ENCODE assay signal across 9 mouse cellular contexts in the genomic region with DNA sequence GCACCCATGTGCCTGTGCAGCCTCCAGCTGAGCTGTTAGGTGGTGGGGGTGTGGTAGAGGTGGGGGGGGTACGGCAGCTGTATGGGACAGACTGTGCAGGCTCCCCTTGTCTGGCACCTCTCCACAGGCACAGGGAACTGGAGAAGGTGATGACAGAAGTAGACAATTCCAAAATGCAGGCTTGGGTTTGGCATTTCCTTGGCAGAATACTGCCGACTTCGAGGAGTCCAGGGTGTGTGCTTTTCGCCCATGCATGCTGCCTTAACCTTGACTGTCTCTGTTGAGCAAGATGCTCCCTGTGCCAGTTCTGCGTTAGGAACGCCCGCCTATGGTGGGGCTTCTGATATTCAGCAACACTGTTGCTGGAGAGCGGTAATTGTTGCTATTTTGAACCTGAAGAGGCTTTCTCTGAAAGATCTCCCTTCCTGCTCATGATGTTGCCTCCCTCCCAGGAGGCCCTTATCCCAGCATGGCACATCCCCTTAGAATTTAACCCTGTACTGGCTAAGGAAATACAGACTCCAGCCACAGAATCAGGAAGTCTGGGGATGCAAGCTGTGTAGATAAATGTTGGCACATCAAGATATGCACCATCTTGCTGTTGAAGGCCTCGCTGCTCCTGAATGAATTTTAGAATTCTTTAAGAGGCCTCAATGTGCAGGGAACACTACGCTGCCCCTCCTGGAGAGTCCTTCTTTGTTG. TPM values are rescaled to one million over a fixed set of nuclear protein-coding genes. Genes with fewer than 3 reads are reported as not detected.
DNase-seq lines count a peak whose midpoint lies in the region; ATAC-seq and TF ChIP-seq lines count a peak whose summit lies in the region.
"Had no signal": no experiment of that assay in that cellular context is flagged by ENCODE, and none has a peak within 500 bp of the region (broad histone marks: within the 10 kb centered on the region; RNA-seq: fewer than 3 reads in every experiment).

No protein-coding gene starts in this region.

- 0 out of 2 replicates have a peak overlapping the region, but pooled peaks have one; percentile 2 for H3K27ac ChIP-seq in heart, embryonic 13.5 days (replicated peaks)
- no peak overlapping the region for H3K27ac ChIP-seq in embryonic facial prominence, embryonic 14.5 days (replicated peaks; ENCODE audit: low read depth, low read length)
- no peak overlapping the region for H3K27ac ChIP-seq in heart, postnatal 0 days (ENCODE audit: low read depth)
- peak overlapping the region; percentile 34; the same call in 1 of the 2 replicates for H3K27ac ChIP-seq in neural tube, embryonic 14.5 days (ENCODE audit: low read depth, low read length)
- no peak overlapping the region for H3K27ac ChIP-seq in kidney, embryonic 14.5 days (ENCODE audit: low read depth, low read length)

- no peaks in the 10 kb centered on the region for H3K36me3 ChIP-seq in heart, embryonic 13.5 days
- H3K36me3 ChIP-seq in embryonic facial prominence, embryonic 14.5 days (ENCODE audit: control insufficient read depth, insufficient read depth, low read length), result no peaks in the 10 kb centered on the region
- no peaks in the 10 kb centered on the region for H3K36me3 ChIP-seq in heart, postnatal 0 days (replicated peaks; ENCODE audit: control insufficient read depth, insufficient read depth, low read length)
- 0 out of 2 replicates have a peak, but pooled peaks cover 4% of the 10 kb centered on the region for H3K36me3 ChIP-seq in neural tube, embryonic 14.5 days (ENCODE audit: control insufficient read depth, insufficient read depth, low read length)
- H3K36me3 ChIP-seq in kidney, embryonic 14.5 days (ENCODE audit: control insufficient read depth, insufficient read depth, low read length), result no peaks in the 10 kb centered on the region

- 11% methylated on average over 10 of the region's 10 CpGs for WGBS in heart, embryonic 13.5 days
- 32% methylated on average over 10 of the region's 10 CpGs for WGBS in embryonic facial prominence, embryonic 14.5 days
- 10% methylated on average over 10 of the region's 10 CpGs for WGBS in heart, postnatal 0 days
- WGBS in neural tube, embryonic 14.5 days, result 47% methylated on average over 10 of the region's 10 CpGs
- WGBS in kidney, embryonic 14.5 days, result 38% methylated on average over 10 of the region's 10 CpGs

- H3K4me3 ChIP-seq in heart, embryonic 13.5 days, result no peak overlapping the region
- H3K4me3 ChIP-seq in embryonic facial prominence, embryonic 14.5 days (ENCODE audit: low read depth, low read length), result no peak overlapping the region
- H3K4me3 ChIP-seq in heart, postnatal 0 days (ENCODE audit: low read depth, low read length), result no peak overlapping the region
- H3K4me3 ChIP-seq in neural tube, embryonic 14.5 days (ENCODE audit: low read depth, low read length), result no peak overlapping the region
- H3K4me3 ChIP-seq in kidney, embryonic 14.5 days (ENCODE audit: low read length), result no peak overlapping the region

- H3K9ac ChIP-seq in heart, embryonic 13.5 days, result no peak overlapping the region
- no peak overlapping the region for H3K9ac ChIP-seq in embryonic facial prominence, embryonic 14.5 days (ENCODE audit: low read depth, low read length)
- H3K9ac ChIP-seq in heart, postnatal 0 days (replicated peaks; ENCODE audit: low read depth, low read length), result no peak overlapping the region
- H3K9ac ChIP-seq in neural tube, embryonic 14.5 days (replicated peaks; ENCODE audit: low read depth, low read length), result no peak overlapping the region
- H3K9ac ChIP-seq in kidney, embryonic 14.5 days (ENCODE audit: low read depth, low read length), result no peak overlapping the region

- H3K27me3 ChIP-seq in heart, embryonic 13.5 days (replicated peaks), result peaks cover 19% of the 10 kb centered on the region; the same call in 1 of the 2 replicates
- H3K27me3 ChIP-seq in embryonic facial prominence, embryonic 14.5 days (replicated peaks; ENCODE audit: control insufficient read depth, insufficient read depth, low read length), result no peaks in the 10 kb centered on the region
- no peaks in the 10 kb centered on the region for H3K27me3 ChIP-seq in heart, postnatal 0 days (ENCODE audit: control insufficient read depth, insufficient read depth, low read length)
- no peaks in the 10 kb centered on the region for H3K27me3 ChIP-seq in neural tube, embryonic 14.5 days (ENCODE audit: control insufficient read depth, insufficient read depth, low read length)
- H3K27me3 ChIP-seq in kidney, embryonic 14.5 days (ENCODE audit: control insufficient read depth, insufficient read depth, low read length), result no peaks in the 10 kb centered on the region; the same call in 1 of the 2 replicates

- ATAC-seq in heart, embryonic 13.5 days (ENCODE audit: extremely low read depth, insufficient number of reproducible peaks, low FRiP score, low TSS enrichment), result no peak
- no peak; the same call in 1 of the 2 replicates for ATAC-seq in embryonic facial prominence, embryonic 14.5 days (ENCODE audit: low read depth)
- peak; percentile 51 for ATAC-seq in heart, postnatal 0 days (ENCODE audit: insufficient read depth, low read depth)
- ATAC-seq in neural tube, embryonic 14.5 days (ENCODE audit: low read depth), result no peak
- no peak for ATAC-seq in megakaryocyte-erythroid progenitor cell, adult 5-6 weeks (replicated peaks; ENCODE audit: low FRiP score, low TSS enrichment, poor library complexity, severe bottlenecking)
- no peak for ATAC-seq in kidney, embryonic 14.5 days (ENCODE audit: low FRiP score, low TSS enrichment)

- peak overlapping the region; percentile 56 for H3K4me2 ChIP-seq in heart, embryonic 13.5 days
- no peak overlapping the region for H3K4me2 ChIP-seq in embryonic facial prominence, embryonic 14.5 days (ENCODE audit: low read depth, low read length)
- no peak overlapping the region for H3K4me2 ChIP-seq in heart, postnatal 0 days (ENCODE audit: low read depth, low read length)
- H3K4me2 ChIP-seq in neural tube, embryonic 14.5 days (ENCODE audit: low read depth, low read length), result peak overlapping the region; percentile 11; the same call in 1 of the 2 replicates
- no peak overlapping the region for H3K4me2 ChIP-seq in kidney, embryonic 14.5 days (replicated peaks; ENCODE audit: low read depth, low read length)

- DNase-seq in heart, adult 11 months, result no peak
- peak; percentile 57 for DNase-seq in embryonic facial prominence, embryonic 14.5 days (ENCODE audit: low spot score)
- DNase-seq in heart, postnatal 0 days (ENCODE audit: low spot score), result peak; percentile 61
- no peak for DNase-seq in urinary bladder, adult 2 months (ENCODE audit: low spot score)
- DNase-seq: thymus, adult 18-20 months had no signal

- no peak for TF ChIP-seq EP300 in heart, postnatal 0 days (IDR thresholded peaks at IDR 0.05; ENCODE audit: low read depth)

- TF ChIP-seq CTCF in heart, postnatal 0 days (IDR thresholded peaks at IDR 0.05; ENCODE audit: low read depth), result no peak

- no peaks in the 10 kb centered on the region for H3K9me3 ChIP-seq in heart, embryonic 13.5 days
- H3K9me3 ChIP-seq in embryonic facial prominence, embryonic 14.5 days (ENCODE audit: control insufficient read depth, low read length), result no peaks in the 10 kb centered on the region
- H3K9me3 ChIP-seq in heart, postnatal 0 days (replicated peaks; ENCODE audit: control insufficient read depth, low read length), result no peaks in the 10 kb centered on the region
- no peaks in the 10 kb centered on the region for H3K9me3 ChIP-seq in neural tube, embryonic 14.5 days (ENCODE audit: control insufficient read depth, low read length)
- no peaks in the 10 kb centered on the region for H3K9me3 ChIP-seq in kidney, embryonic 14.5 days (ENCODE audit: control insufficient read depth, low read length)

- peaks cover 41% of the 10 kb centered on the region for H3K4me1 ChIP-seq in heart, embryonic 13.5 days
- H3K4me1 ChIP-seq in embryonic facial prominence, embryonic 14.5 days (ENCODE audit: control insufficient read depth, insufficient read depth, low read length), result peaks cover 10% of the 10 kb centered on the region
- H3K4me1 ChIP-seq in heart, postnatal 0 days (ENCODE audit: control insufficient read depth, insufficient read depth), result peaks cover 10% of the 10 kb centered on the region
- peaks cover 21% of the 10 kb centered on the region for H3K4me1 ChIP-seq in neural tube, embryonic 14.5 days (ENCODE audit: control insufficient read depth, insufficient read depth, low read length)
- no peaks in the 10 kb centered on the region for H3K4me1 ChIP-seq in kidney, embryonic 14.5 days (ENCODE audit: control insufficient read depth, insufficient read depth, low read length)

RNA-seq across cellular contexts. Expression of gene Dpysl5, which starts 26.9 kb away (rescaled TPM):
- polyA plus RNA-seq in heart, embryonic 13.5 days (2015; fragmentation: Nextera tagmentation; extraction: Ambion mirVana), result 2.4 and 3.8 TPM in 2 replicates
- polyA plus RNA-seq in embryonic facial prominence, embryonic 14.5 days (2014; fragmentation: Nextera tagmentation; extraction: Ambion mirVana), result 17.0 and 17.5 TPM in 2 replicates
- 3.7 and 4.7 TPM in 2 replicates for total RNA-seq in heart, postnatal 0 days (2014; rRNA removed; ENCODE audit: low replicate concordance)
- 0.71 and 0.83 TPM in 2 replicates for polyA plus RNA-seq in heart, postnatal 0 days (2015; fragmentation: Nextera tagmentation; extraction: Ambion mirVana)
- 178 and 203 TPM in 2 replicates for polyA plus RNA-seq in neural tube, embryonic 14.5 days (2014; fragmentation: Nextera tagmentation; extraction: Ambion mirVana)
- polyA plus RNA-seq in urinary bladder, adult 2 months (2012; rRNA removed), result 0.28 and 0.35 TPM in 2 replicates
- not detected in 2 replicates for total RNA-seq in megakaryocyte-erythroid progenitor cell, adult 5-6 weeks (2014; fragmentation: Nextera tagmentation)
- not detected in 2 replicates for total RNA-seq in megakaryocyte-erythroid progenitor cell, adult 5-6 weeks (2017)
- 3.8 and 7.2 TPM in 2 replicates for polyA plus RNA-seq in kidney, embryonic 14.5 days (2014; fragmentation: Nextera tagmentation; extraction: Ambion mirVana)

Comparison
In these comparisons a context has a peak if more than half of its experiments do, and no peak if none do; other contexts are left out.
1. H3K27ac ChIP-seq: peak in heart, embryonic 13.5 days (single experiment) and neural tube, embryonic 14.5 days (single experiment); none in embryonic facial prominence, embryonic 14.5 days (single experiment), heart, postnatal 0 days (single experiment) and kidney, embryonic 14.5 days (single experiment).
2. H3K4me2 ChIP-seq: peak in heart, embryonic 13.5 days (single experiment) and neural tube, embryonic 14.5 days (single experiment); none in embryonic facial prominence, embryonic 14.5 days (single experiment), heart, postnatal 0 days (single experiment) and kidney, embryonic 14.5 days (single experiment).
3. DNase-seq: peak in embryonic facial prominence, embryonic 14.5 days (single experiment) and heart, postnatal 0 days (single experiment); none in heart, adult 11 months (single experiment) and urinary bladder, adult 2 months (single experiment).